Mouse (Mus musculus): ENCODE results near the gene Acvrl1.
"Not testable (repeated sequence)": the region's sequence is repeated elsewhere in the genome, so short reads cannot be mapped to it uniquely, and the experiment has no call there.

The Acvrl1 gene

DNA sequence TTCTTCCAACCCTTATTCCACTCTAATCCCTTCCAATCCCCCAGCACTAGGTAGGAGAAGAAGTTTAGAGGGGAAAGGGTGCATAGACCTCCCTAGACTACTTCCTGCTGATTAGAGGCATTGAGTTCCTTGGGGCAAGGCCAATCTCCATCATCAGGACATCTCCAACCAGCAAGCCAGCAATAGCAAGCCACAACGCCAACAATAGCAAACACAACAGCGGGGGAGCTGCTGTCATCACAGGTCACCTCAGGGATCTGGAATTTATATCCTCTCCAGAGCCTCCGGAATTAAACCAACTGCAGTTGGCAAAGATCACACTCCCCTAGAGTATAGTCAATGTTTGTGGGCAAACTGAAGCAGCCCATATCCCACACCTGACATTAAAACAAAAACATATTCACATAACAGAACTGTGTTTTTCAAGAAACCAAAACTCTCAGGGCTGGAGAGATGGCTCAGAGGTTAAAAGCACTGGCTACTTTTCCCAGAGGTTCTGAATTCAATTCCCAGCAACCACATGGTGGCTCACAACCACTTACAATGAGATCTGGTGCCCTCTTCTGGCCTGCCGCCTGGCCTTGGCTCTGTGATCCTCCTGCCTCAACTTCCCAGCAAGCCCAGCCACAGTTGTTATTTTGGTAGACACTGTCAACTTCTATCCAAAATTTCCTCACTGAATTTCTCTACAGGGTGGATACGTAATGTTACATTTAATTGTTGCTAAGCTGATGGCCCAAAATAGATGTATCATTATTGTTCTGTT lies 20.2 kb upstream of the Acvrl1 start:
- DNase-seq (ENCODE audit: low spot score) = no peak

DNA sequence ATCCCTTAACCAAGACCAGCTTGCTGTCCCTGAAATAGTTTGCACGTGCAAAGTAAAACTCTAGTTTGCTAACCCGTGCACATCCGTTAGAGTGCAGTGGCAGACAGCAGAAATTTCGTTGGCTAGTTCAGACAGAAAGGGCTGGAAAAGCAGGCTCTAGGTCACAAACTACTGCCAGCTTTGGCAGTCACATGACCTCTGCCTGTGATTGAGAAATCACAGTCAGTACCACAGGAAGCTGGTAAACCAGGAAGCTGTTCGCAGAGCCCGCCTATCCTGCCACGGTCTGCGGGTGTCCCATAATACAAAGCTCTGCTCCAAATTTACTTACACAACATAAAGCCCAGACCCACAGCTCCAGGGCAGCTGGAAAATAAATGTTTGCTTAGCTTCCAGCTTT lies 15.1 kb upstream of the Acvrl1 start:
- DNase-seq (ENCODE audit: low spot score) = no peak

DNA sequence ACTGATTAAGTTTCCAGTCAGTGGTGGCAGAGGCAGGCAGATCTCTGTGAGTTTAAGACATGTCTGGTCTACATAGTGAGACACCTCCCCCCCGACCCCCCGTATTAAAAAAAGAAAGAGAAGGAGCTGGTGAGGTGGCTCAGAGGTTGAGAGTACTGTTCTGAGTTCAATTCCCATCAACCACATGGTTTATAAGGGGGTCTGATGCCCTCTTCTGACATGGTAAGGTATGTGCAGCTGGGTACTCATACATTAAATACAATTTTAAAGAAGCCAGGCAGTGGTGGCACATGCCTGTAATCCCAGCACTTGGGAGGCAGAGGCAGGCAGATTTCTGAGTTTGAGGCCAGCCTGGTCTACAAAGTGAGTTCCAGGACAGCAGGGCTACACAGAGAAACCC lies 14.5 kb upstream of the Acvrl1 start:
- not testable (repeated sequence) for DNase-seq (ENCODE audit: low spot score)

DNA sequence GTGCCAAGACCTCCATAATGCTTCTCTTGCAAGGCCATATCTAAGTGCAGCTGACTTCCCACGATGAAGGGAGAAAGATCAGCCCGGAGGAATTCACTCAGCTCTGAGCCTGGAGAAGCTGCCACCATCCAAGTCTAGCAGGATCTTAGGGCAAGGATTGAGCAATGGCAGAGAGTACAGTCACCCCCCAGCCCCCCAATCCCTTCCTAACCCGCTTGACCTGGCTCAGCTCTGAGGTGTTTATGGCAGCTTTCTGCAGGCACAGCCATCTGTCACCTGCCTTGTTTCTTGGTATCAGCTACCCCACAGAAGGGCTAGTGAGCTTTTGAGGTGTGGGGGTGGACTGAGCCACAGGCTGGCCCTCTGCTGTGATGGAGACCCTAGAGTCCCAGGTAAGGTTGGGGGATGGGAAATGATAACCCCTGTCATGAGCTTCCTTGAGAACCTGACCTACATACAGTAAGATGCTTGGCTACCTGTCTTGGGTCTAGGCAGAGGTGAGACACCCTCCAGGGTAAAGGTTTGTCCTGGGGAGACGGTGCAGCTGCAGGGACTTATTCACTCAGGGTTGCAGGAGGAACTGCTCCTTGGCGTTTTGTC lies 12.7 kb upstream of the Acvrl1 start, which contains the start of gene Ankrd33:
Ankrd33 (plus strand) TSS at position 245 of the 600 bp plus-strand sequence.
- DNase-seq (ENCODE audit: low spot score) = no peak

DNA sequence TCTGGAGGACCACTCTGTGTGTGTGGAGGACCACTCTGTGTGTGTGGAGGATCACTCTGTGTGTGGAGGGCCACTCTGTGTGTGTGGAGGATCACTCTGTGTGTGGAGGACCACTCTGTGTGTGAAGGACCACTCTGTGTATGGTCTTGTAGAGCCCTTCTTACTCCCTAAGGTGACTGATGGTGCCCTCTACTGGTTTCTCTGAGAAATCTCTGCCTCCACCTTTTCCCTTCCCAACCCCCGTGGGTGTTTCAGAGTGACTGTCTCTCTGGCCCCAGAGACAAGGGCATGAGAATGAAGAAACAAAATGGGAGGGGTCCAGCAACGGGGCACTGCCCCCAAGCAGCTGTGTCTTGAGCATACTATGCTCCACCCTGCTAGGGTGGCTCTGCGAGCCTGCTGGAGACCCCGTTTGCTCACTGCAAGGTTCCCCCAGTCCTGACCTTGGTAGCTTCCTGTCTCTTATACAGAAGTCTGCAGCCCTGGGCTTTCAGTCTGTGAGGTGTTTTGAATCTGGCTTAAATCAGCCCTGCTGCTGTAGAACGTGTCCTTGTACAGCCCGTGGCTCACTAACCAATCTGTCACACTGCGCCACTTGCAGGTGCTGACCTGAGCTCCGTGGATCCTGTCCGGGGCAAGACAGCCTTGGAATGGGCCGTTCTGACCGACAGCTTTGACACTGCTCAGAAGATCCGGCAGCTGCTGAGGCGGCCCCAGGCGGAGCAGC lies 9.8 kb upstream of the Acvrl1 start:
- peak; percentile 78 for DNase-seq (ENCODE audit: low spot score)

DNA sequence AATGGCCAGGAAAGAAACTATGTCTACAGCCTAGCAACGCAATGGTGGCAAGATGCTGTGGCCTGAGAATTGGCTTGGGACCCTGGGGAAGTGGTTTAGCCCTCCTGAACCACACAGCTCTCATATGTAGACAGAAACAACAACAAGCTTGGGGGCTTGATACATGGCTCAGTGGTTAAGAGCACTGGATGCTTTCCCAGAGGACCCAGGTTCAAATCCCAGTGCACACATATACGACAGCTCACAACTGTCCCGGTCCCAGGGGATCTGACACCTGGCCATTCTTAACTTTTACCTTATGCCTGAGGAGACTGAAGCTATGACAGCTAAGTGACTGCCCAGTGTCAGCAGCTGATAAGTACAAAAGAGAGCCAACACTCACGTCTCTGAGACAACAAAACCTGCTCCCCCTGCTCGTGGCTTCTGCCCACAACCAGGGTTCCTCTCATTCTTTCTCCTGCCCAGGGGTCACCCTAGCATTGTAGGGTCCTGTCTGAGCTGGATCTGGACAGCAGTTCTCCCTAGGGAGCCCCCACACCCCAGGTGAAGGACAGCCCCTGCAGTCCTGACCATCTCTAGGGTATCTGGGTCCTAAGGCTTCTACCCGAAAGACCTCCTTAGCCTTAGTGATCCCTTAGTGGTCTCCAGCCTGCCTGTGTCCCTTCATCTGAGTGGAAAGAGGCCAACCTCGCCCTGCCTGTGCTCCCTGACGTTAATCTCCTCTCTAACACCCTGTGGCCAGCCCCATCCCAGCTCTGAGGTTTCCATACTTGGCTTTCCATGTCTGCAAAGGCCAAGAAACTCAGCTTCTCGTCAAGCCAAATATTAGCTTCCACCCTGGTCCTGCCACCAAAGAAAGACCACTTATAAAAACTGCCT lies 6.7 kb upstream of the Acvrl1 start:
- DNase-seq (ENCODE audit: low spot score) = no peak

DNA sequence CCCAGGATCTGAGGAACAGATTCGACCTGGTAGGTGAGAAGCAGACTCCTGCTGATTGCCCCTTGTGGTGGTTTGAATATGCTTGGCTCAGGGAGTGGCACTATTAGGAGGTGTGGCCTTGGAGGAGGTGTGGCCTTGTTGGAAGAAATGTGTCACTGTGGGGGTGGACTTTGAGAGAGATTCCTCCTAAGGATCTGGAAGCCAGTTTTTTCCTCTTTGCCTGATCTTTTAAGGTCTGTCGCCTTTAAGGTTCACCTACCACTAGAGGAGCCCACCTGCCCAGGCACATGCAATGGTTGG lies 6.1 kb upstream of the Acvrl1 start:
- DNase-seq (ENCODE audit: low spot score) = no peak

DNA sequence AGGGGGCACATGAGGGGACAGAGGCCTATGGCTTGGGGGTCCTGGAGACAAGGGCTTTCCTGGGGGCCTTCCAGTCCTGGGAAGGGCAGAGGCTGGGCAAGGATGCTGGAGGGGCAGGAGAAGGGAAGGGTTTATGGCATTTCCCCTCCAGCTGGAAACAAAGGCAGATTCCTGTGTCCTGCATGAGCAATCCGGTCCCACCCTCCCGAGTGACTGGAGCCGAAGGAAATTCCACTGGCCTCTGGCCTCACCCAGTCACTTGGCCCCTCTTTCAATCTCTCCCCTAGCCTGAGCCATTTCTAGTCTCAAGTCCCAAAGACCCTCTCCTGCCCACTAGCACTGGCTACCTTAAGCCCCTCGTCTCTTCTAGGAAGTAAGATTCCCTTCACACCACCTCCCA lies 5.1 kb upstream of the Acvrl1 start:
- no peak for DNase-seq (ENCODE audit: low spot score)

DNA sequence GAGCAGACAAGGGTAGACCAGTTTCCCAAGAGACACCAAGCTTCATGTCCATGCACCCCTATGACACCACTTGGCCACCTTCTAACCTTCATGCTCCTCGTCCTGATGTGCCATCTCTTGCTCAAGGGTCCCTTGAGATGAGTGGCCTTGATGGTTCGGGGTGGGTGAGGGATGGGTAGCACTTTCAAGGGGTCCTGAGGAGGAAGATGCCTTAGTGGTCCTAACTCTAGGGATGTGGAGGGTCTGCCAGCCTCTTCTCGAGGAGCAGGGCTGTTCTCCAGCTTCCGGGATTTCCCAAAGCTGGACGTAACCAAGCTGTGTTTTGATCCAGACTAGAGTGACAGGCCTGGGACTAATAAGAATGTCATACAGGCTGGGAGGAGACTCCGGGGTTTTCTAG lies 2.8 kb upstream of the Acvrl1 start:
- DNase-seq (ENCODE audit: low spot score) = no peak

DNA sequence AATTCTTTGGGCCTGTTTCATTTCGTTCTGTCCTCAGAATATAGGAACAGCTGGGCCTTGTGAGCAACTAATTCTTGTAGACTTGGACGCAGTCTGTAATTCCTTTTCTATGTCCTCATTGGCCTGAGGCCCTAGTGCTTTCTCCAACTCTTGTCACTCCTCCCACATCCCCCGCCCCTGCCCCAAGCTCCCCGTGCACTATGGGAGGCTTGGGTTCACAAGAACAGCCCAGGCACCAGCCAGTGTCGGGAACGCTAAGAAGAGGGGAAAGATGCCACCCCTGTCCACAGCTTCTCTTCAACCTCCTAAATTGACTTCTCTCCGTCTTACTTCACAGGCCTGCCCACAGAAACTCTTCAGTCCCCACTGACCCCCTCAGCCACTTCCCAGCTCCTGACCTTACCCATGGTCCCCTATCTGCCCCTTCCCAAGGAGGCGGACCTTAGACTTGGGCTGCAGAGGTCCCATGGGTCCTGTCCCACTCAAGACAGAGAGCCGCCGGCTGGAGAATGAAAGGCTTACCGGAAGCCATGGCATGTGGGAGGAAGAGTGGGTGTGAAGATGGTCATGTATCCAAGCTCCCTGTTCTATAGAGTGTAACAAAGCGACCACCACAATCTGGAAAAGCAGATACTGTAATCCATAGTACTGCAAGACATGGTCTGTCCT lies 1.3 kb upstream of the Acvrl1 start:
- DNase-seq (ENCODE audit: low spot score) = no peak

DNA sequence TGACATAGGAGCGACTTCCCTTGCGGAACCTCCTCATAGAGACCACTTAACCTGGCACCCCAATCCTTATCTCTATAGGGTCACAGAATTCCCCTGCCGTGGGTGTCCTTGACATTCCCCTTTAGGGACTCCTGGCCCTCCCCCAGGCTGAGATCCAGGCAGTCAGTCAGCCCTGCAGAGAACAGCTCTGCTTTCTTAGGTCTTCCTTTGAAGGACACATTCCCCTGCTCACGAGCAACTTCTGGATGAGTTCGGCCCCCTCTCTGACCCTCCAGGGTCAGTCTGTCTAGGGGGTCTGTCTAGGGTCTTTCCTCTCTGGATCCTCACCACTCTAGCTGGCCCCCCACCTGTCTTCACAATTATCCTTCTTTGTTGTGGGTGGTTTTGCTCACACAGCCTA lies 1.1 kb downstream of the Acvrl1 start:
- no peak for DNase-seq (ENCODE audit: low spot score)

DNA sequence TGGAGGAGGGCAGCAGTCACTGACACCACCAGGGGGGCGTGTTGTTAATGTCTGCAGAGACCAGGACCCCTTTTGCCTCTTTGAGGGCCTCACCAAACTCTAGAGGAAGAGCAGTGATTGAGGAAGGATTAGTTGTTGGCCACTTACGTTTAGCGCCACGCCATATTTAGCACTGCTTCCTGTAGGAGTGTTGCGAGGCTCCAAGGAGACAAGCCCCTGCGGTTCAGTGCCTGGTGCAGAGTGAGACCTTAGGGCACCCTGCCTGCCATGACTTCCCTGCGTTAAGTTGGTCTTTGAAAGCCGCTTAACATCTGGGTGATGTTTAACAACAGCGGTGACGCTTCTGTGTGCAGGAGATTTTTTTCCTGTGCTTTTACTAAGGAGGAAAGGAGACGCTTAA lies 3.2 kb downstream of the Acvrl1 start:
- no peak for DNase-seq (ENCODE audit: low spot score)

DNA sequence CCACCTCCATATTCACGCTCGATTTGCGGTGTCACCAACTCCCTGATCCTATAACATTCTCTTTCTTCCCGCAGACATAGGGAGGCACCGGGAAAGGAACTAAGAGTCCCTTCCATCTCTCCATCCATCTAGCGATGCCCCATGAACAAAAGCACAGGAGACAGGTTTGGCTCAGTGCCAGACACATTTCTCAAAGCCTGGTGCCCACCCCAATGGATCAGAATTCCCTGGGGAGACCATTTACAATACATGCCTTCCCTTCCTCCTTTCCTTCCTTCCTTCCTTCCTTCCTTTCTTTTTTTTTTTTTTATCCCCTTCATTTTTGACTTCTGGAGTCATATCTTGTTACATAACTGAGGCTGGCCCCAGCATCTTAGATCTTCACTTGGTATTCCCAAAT lies 3.7 kb downstream of the Acvrl1 start:
- no peak for DNase-seq (ENCODE audit: low spot score)

DNA sequence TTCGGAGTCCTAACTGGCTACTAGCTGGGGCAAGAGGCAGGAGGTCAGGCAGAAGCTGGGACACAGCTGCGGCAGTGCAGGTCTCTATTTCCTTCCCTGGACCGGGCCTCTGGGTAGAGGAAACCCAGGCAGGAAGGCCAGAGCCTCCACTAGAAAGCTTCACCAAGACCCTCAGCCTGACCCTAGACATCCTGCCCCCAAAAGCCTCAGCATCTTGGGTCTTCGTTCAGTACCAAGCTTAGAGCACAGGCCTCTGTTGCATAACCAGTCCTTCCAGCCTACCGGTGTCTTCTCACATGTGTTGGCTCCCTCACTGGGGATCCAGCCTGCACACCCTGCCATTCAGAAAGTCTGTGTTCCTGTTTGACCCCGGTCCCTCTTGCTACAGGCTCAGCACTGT lies 4.4 kb downstream of the Acvrl1 start:
- DNase-seq (ENCODE audit: low spot score) = no peak

DNA sequence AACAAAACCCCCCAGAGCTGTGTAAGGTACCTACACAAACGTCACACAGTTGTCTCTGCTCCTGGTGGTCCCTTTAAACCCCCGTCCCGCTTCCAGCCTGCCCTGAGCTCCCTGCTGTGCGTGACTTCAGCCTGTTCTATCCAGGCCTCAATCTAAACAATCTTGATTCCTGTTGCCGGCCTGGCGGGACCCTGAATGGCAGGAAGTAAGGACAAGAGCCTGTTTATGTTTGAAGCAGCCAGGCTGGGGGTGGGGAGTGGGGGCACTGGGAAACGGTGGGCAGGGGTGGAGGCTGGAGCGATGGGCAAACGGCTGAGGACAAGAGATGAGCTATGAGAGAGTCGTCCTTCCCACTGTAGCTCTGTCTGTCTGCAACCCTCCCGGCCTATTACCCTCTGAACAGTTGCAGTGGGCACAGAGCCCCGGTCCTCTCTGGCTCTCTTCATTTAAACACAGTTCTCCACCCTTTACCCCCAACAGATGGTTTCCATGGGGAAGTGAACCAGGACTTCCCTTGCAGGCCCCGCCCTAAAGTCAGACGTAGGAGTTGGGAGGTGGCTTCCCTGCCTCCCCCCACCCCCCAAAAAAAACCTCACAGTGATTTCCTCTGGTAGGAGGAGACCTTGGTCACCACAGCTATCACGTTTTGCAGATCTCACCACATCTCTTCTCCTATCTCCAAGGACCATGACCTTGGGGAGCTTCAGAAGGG lies 5.8 kb downstream of the Acvrl1 start:
- peak; percentile 47 for DNase-seq (ENCODE audit: low spot score)

DNA sequence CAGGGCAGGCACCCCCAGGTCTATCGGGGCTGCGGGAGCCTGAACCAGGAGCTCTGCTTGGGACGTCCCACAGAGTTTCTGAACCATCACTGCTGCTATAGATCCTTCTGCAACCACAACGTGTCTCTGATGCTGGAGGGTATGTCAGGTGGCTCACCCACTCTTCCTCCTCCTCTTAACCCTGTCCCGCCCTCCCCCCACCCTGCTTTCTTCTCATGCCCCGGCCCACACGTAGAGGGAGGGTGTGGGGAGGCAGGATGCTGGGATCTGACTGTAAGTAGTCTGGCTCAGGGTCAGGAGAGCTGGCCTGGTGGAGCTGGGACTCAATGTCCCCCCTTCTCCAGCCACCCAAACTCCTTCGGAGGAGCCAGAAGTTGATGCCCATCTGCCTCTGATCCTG lies 7.1 kb downstream of the Acvrl1 start:
- DNase-seq (ENCODE audit: low spot score) = no peak

DNA sequence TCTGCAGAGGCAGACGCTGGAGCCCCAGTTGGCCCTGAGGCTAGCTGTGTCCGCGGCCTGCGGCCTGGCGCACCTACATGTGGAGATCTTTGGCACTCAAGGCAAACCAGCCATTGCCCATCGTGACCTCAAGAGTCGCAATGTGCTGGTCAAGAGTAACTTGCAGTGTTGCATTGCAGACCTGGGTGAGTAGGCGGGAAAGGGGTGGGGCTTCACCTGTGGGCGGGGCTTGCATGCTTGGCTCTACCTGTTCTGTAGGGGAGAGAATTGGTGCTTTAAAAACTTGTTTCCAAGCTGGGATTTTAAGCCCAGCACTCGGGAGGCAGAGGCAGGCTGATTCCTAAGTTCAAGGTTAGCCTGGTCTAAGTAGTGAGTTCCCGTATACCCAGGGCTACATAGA lies 9.1 kb downstream of the Acvrl1 start:
- DNase-seq (ENCODE audit: low spot score) = no peak

DNA sequence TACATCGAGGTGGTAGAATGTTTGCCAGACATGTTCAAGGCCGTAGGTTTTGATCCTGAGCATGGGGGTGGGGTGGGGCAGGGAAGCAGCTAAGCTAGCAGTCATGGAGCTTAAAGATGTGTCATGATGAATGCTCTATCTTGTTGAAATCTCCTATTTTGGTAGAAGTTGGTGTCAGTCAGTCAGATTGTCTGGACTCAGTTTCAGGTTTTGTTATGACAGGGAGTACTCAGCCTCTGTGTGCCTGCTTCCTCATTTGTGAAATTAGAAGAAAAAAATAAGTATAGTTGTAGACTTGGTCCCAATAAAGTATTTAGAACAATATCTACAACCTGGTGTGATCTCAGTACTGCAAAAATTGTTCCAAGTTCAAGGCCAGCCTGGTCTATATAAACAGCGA lies 10.4 kb downstream of the Acvrl1 start:
- no peak for DNase-seq (ENCODE audit: low spot score)

DNA sequence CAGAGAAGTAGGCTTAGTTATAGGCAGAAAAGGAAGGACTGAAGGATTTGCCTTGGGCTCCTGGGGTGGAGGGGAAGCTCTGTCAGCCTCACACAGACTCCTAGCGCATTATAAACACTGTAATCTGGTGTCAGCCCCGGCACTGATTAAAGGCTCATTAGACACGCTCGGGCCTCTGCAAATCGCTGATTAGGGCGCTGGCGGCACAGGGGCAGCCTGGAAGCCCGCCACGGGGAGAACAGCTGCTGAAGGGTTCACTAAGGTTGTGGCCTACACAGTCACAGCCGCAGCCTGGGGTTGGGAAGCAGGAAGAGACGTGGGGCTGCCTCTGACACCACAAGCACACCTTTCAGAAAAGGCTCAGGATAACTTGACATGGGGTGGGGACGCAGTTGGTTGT lies 11.6 kb downstream of the Acvrl1 start:
- peak; percentile 55 for DNase-seq (ENCODE audit: low spot score)

DNA sequence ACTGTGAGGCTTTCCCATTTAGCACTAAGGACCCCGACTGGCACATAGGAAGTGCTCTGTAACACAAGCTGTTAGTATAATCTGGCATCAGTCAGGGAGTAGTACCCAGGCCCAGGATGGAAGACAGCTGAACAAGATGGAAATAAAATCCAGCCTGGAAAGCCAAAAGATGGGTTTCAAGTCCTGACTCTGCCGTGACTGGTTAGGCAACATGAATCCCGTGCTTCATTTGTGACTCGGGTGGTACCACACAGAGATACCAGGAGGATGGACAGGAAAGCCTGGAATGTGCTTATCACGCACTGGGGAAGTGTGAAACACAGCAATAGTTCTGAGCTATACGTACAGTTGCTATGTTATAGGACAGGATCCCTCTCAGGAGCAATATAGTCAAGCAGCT lies 12.3 kb downstream of the Acvrl1 start:
- no peak for DNase-seq (ENCODE audit: low spot score)

DNA sequence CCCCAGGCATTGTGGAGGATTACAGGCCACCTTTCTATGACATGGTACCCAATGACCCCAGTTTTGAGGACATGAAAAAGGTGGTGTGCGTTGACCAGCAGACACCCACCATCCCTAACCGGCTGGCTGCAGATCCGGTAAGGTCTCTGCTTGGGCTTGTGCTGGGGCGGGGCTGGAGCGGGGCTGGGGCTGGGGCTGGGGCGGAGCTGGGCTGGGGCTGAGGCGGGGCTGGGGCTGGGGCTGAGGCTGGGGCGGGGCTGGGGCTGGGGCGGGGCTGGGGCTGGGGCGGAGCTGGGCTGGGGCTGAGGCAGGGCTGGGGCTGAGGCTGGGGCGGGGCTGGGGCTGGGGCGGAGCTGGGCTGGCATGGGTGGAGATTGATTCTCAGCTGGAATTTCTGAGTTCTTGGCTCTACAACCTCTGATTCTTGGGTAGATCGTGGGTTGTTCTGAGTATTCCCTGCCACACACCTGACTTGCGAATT lies 12.8 kb downstream of the Acvrl1 start:
- DNase-seq (ENCODE audit: low spot score) = peak; percentile 49
